Mouse (Mus musculus): Measurements from ENCODE around the gene Col6a6. TPM values are rescaled to one million over a fixed set of nuclear protein-coding genes. Genes with fewer than 3 reads are reported as not detected.

Col6a6 gene
- polyA plus RNA-seq, 1 experiment from 2014 or later, result 0.13 TPM

DNA sequence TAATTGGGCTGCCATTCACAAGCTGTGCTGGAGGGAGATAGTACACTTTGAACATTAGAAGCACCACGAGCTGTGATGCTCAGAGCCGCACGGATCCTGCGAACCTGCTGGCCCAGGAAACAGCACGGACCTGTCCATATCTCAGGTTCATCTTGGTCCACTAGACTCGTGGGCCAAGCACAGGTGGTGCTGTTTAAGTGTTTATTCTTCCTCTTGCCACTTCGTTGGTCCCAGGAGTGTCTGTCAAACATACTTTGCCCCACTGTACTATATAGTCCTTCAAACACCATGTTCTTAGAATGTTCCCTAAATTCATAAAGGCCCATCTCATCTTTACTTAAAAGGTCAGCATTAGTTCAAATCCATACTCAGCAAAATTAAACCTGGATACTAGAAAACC lies 65.7 kb downstream of the Col6a6 start:
- WGBS, result 85% methylated on average over 7 of the region's 7 CpGs
- no peak overlapping the region for H3K27ac ChIP-seq
- no peaks in the 10 kb centered on the region for H3K9me3 ChIP-seq
- no peaks in the 10 kb centered on the region for H3K27me3 ChIP-seq (ENCODE audit: insufficient read depth, poor library complexity, severe bottlenecking)
- no peak for DNase-seq (ENCODE audit: low spot score)
- H3K4me3 ChIP-seq, result no peak overlapping the region
- no peaks in the 10 kb centered on the region for H3K36me3 ChIP-seq
- H3K4me1 ChIP-seq, result no peaks in the 10 kb centered on the region; the same call in 1 of the 2 replicates

- Histone ChIP-seq H3K27me3 (ENCODE audit: insufficient read depth, poor library complexity, severe bottlenecking) (no peaks in the 10 kb centered on the region), H3K27ac (no peak overlapping the region), H3K4me3 (no peak overlapping the region), H3K4me1 (no peaks in the 10 kb centered on the region), H3K9me3 (no peaks in the 10 kb centered on the region), H3K36me3 (no peaks in the 10 kb centered on the region)
- no peak for DNase-seq (ENCODE audit: low spot score)
- 75% methylated on average over 5 of the region's 5 CpGs for WGBS
These were observed 69.1 kb downstream of the Col6a6 start for GRCm38 (mm10) chr9:105758861-105759260.

DNA sequence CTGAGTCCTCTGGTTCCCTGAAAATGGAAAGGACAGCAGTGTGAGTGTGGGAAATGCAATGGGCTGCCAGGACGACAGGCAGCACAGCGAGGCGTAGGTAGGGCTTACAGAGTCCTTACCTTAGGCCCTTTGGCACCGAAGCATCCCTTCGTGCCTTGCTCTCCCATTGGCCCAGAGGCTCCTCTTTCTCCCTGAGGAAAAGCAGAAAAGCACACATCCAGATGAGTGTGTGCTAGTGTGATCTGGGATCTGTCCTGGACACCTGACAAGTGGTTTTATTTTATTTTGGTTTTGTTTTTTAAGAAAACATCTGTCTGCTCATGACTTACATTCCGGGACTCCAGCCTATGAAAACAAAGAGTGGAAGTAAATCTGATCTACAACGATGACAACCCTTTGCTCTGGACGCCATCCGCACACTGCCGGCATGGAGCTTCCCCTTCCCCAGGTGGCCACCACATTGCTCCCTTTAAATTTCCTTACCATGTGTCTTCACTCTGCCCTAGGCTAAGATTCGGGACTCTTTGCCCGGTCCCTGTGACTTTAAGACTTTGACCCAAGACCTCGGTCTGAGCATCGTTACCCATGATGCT lies 69.7 kb downstream of the Col6a6 start:
- DNase-seq (ENCODE audit: low spot score), result no peak
- H3K27me3 ChIP-seq (ENCODE audit: insufficient read depth, poor library complexity, severe bottlenecking), result no peaks in the 10 kb centered on the region
- H3K9me3 ChIP-seq, result no peaks in the 10 kb centered on the region
- no peaks in the 10 kb centered on the region for H3K4me1 ChIP-seq
- H3K36me3 ChIP-seq, result no peaks in the 10 kb centered on the region
- WGBS, result 81% methylated on average over 14 of the region's 14 CpGs
- no peak overlapping the region for H3K4me3 ChIP-seq
- no peak overlapping the region for H3K27ac ChIP-seq

- Histone ChIP-seq H3K4me3 (no peak overlapping the region), H3K36me3 (no peaks in the 10 kb centered on the region)
- WGBS, result 62% methylated on average over 1 of the region's 1 CpGs
These were observed 73.7 kb downstream of the Col6a6 start for GRCm38 (mm10) chr9:105754256-105754655.

GRCm38 (mm10) chr9:105745861-105746260 lies 82.1 kb downstream of the Col6a6 start:
- Histone ChIP-seq H3K27ac (no peak overlapping the region), H3K9me3 (0 out of 2 replicates have a peak, but pooled peaks cover 2% of the 10 kb centered on the region), H3K4me1 (no peaks in the 10 kb centered on the region), H3K36me3 (no peaks in the 10 kb centered on the region), H3K27me3 (ENCODE audit: insufficient read depth, poor library complexity, severe bottlenecking) (no peaks in the 10 kb centered on the region), H3K4me3 (no peak overlapping the region)
- WGBS, result 87% methylated on average over 3 of the region's 3 CpGs
- DNase-seq (ENCODE audit: low spot score), result no peak

More at GRCm38 (mm10) chr9:105754256-105754655, 73.7 kb downstream of the Col6a6 start:
- Histone ChIP-seq H3K27me3 (ENCODE audit: insufficient read depth, poor library complexity, severe bottlenecking) (no peaks in the 10 kb centered on the region), H3K4me1 (no peaks in the 10 kb centered on the region), H3K27ac (no peak overlapping the region), H3K9me3 (no peaks in the 10 kb centered on the region)
- DNase-seq (ENCODE audit: low spot score), result no peak

DNA sequence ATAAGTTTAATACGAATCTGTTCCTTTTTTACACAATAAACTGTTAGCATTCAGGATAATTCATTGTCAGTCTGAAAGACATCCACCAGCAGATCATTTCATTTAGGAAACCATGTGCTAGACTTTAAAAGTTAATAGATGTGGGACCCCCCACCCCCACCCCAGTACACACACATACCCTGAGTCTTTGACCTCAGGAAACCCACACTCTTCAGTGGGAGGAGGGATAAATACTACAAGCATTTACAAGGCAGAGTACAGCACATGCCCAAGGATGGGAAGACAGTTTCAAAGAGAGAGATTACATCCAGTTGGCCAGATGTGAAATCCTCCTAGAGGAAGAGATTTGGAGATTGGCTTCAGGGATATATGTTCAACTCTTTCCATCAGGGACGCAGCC lies 87.5 kb downstream of the Col6a6 start:
- Histone ChIP-seq H3K4me3 (no peak overlapping the region), H3K9me3 (no peaks in the 10 kb centered on the region), H3K36me3 (no peaks in the 10 kb centered on the region), H3K4me1 (no peaks in the 10 kb centered on the region), H3K27ac (no peak overlapping the region), H3K27me3 (ENCODE audit: insufficient read depth, poor library complexity, severe bottlenecking) (no peaks in the 10 kb centered on the region)
- WGBS, result 73% methylated on average over 2 of the region's 2 CpGs
- DNase-seq (ENCODE audit: low spot score), result no peak

- WGBS, result 87% methylated on average over 9 of the region's 9 CpGs
- no peak for DNase-seq (ENCODE audit: low spot score)
- Histone ChIP-seq H3K4me1 (no peaks in the 10 kb centered on the region), H3K27ac (no peak overlapping the region), H3K9me3 (no peaks in the 10 kb centered on the region), H3K4me3 (no peak overlapping the region), H3K36me3 (no peaks in the 10 kb centered on the region), H3K27me3 (ENCODE audit: insufficient read depth, poor library complexity, severe bottlenecking) (no peaks in the 10 kb centered on the region)
These were observed 88.5 kb downstream of the Col6a6 start for GRCm38 (mm10) chr9:105739446-105739845.

GRCm38 (mm10) chr9:105737448-105737847 lies 90.5 kb downstream of the Col6a6 start:
- no peaks in the 10 kb centered on the region for H3K4me1 ChIP-seq
- no peak for DNase-seq (ENCODE audit: low spot score)
- H3K36me3 ChIP-seq, result no peaks in the 10 kb centered on the region
- no peak overlapping the region for H3K4me3 ChIP-seq
- WGBS, result 44% methylated on average over 8 of the region's 8 CpGs
- H3K9me3 ChIP-seq, result no peaks in the 10 kb centered on the region
- H3K27me3 ChIP-seq (ENCODE audit: insufficient read depth, poor library complexity, severe bottlenecking), result no peaks in the 10 kb centered on the region
- no peak overlapping the region for H3K27ac ChIP-seq

- WGBS, result 83% methylated on average over 5 of the region's 5 CpGs
- no peaks in the 10 kb centered on the region for H3K27me3 ChIP-seq (ENCODE audit: insufficient read depth, poor library complexity, severe bottlenecking)
- no peak overlapping the region for H3K4me3 ChIP-seq
- no peaks in the 10 kb centered on the region for H3K36me3 ChIP-seq
- DNase-seq (ENCODE audit: low spot score), result no peak
- no peaks in the 10 kb centered on the region for H3K4me1 ChIP-seq
- no peak overlapping the region for H3K27ac ChIP-seq
- no peaks in the 10 kb centered on the region for H3K9me3 ChIP-seq
These were observed 92.8 kb downstream of the Col6a6 start for GRCm38 (mm10) chr9:105735195-105735594.

- no peak for DNase-seq (ENCODE audit: low spot score)
- Histone ChIP-seq H3K4me1 (no peaks in the 10 kb centered on the region), H3K27ac (no peak overlapping the region), H3K27me3 (ENCODE audit: insufficient read depth, poor library complexity, severe bottlenecking) (no peaks in the 10 kb centered on the region), H3K36me3 (no peaks in the 10 kb centered on the region), H3K9me3 (no peaks in the 10 kb centered on the region), H3K4me3 (no peak overlapping the region)
- 66% methylated on average over 2 of the region's 2 CpGs for WGBS
These were observed 93.3 kb downstream of the Col6a6 start for GRCm38 (mm10) chr9:105734651-105735050.

GRCm38 (mm10) chr9:105731976-105732375 lies 96.0 kb downstream of the Col6a6 start:
- H3K4me3 ChIP-seq, result no peak overlapping the region
- no peaks in the 10 kb centered on the region for H3K27me3 ChIP-seq (ENCODE audit: insufficient read depth, poor library complexity, severe bottlenecking)
- no peaks in the 10 kb centered on the region for H3K9me3 ChIP-seq
- 76% methylated on average over 7 of the region's 7 CpGs for WGBS
- H3K4me1 ChIP-seq, result no peaks in the 10 kb centered on the region
- no peaks in the 10 kb centered on the region for H3K36me3 ChIP-seq
- H3K27ac ChIP-seq, result no peak overlapping the region
- DNase-seq (ENCODE audit: low spot score), result no peak

DNA sequence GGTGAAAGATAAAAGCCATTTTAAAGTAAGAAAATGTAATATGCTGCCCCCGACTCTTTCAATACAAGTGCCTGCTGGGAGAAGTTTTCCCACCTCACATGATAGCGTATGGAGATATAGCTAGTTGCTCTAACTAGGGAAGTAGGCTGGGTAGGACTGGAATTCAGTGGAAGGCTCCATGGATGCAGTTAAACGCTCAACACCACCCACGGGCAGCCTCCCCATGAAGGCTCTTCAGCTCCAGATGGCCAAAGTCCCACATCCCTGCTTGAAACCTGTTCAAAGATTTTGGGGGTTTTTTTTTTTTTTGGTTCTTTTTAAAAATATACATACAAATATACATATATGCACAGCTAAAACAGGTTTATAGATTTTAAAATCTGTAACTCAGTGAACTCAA lies 107.5 kb downstream of the Col6a6 start:
- WGBS, result 84% methylated on average over 4 of the region's 4 CpGs
- no peak overlapping the region for H3K4me3 ChIP-seq
- no peaks in the 10 kb centered on the region for H3K4me1 ChIP-seq
- no peak for DNase-seq (ENCODE audit: low spot score)
- no peaks in the 10 kb centered on the region for H3K9me3 ChIP-seq
- H3K27ac ChIP-seq, result no peak overlapping the region
- no peaks in the 10 kb centered on the region for H3K36me3 ChIP-seq
- no peaks in the 10 kb centered on the region for H3K27me3 ChIP-seq (ENCODE audit: insufficient read depth, poor library complexity, severe bottlenecking)

GRCm38 (mm10) chr9:105719851-105720395 lies 108.0 kb downstream of the Col6a6 start:
- no peaks in the 10 kb centered on the region for H3K9me3 ChIP-seq
- H3K27me3 ChIP-seq (ENCODE audit: insufficient read depth, poor library complexity, severe bottlenecking), result no peaks in the 10 kb centered on the region
- H3K4me1 ChIP-seq, result no peaks in the 10 kb centered on the region
- H3K4me3 ChIP-seq, result no peak overlapping the region
- WGBS, result 45% methylated on average over 5 of the region's 5 CpGs
- no peaks in the 10 kb centered on the region for H3K36me3 ChIP-seq
- H3K27ac ChIP-seq, result no peak overlapping the region
- DNase-seq (ENCODE audit: low spot score), result no peak

GRCm38 (mm10) chr9:105719367-105719766 lies 108.6 kb downstream of the Col6a6 start:
- Histone ChIP-seq H3K4me1 (no peaks in the 10 kb centered on the region), H3K36me3 (no peaks in the 10 kb centered on the region), H3K9me3 (no peaks in the 10 kb centered on the region), H3K27ac (no peak overlapping the region), H3K27me3 (ENCODE audit: insufficient read depth, poor library complexity, severe bottlenecking) (no peaks in the 10 kb centered on the region), H3K4me3 (no peak overlapping the region)
- DNase-seq (ENCODE audit: low spot score), result no peak
- WGBS, result 78% methylated on average over 7 of the region's 7 CpGs

Data from heart, embryonic 10.5 days (tissue).